Mouse (Mus musculus): ENCODE data around the gene Idua. TPM values are rescaled to one million over a fixed set of nuclear protein-coding genes. Genes with fewer than 3 reads are reported as not detected.

The Idua gene
- polyA plus RNA-seq (2014; fragmentation: Illumina TruSeq; extraction: RNeasy Lipid Tissue Mini Kit (QIAGEN cat#74804); ENCODE audit: low read depth, low replicate concordance): 1.4 TPM

DNA sequence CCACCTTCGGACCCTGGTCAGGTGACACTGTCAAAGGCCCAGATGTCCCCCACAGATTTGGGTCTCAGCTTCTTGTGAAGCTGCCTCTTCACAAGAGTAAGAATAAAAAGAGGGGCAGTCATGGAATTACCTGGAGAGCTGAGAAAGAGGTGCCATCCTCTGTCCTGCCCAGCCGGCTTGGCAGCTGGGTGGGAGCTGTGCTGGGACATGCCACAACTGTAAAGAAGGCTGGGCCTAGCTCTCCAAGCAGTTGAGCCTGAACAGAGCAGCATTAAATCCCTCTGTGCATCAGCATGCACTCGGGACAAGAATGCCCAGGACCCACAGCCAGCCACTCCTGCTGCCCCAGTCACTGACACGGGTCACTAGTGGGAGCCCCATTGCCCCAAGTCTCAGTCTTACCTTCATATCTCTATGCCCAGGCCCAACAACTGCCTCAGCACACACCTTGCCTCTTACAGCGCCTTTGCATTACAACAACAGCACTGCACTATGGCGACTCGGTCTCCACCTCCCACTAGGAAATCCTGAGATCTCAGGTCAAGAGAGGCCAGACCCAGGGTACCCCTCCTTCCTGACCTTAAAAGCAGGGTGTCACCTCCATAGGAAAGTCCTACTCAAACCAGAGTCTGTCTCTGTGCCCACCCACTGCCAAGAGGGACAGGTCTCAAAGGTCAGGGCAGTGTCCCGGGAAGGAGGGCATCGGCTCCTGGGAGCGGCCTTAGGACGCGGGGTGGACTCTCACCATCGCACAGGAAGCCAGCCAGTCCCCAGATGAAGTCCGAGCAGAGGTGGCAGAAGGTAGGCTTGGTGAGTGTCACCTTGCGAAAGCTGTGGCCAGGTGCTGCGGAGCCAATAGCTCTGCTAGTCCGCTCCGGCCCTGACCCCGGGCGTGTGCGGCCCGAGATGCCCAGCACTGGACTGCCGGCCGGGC is at the start of gene Idua:
Idua (plus strand) TSS at position 634 of the 934 bp plus-strand sequence.

DNA sequence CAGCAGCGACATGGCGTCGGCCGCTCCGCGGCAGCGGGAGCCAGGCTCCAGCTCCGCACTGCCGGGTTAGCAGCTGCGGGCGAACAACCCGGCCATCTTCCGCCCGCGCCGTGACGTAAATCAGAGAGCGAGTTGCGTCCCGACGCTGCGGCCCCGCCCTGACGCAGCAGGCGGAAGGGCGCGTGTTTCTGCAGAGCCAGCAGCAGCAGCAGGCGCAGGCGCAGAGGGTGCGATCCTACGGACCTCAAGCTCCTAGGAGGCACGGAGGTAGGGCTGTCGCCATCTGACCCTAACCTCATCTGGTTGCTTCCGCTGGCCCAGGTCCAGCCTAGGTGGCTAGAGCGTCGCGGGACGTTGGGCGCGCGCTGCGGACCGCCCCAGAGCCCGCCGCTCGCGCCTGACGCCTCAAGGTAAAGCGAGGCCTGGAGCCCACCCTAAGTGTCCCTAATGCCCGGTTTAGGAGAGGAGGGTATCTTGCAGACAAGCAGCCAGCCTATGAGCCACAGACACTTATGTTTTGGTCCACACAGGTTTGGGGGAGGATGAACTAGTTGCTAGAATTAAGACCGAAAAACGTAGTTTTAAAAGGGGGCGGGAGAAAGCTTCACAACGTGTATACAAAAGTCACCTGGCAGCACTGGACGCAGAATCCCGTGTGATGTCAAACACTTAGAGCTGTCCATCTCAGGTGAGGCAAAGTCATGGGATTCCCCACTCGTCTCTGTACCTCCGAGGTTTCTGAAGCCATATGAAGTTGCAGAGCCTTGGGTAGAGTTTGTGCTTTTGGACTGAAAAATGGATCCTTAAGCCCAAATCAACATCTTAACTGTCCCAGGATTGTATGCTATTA is 30.3 kb upstream of the Idua start, which contains the start of the genes Gak and Tmem175:
Gak (minus strand) TSS at position 122 of the 850 bp plus-strand sequence.
Tmem175 (plus strand) TSS at position 137 of the 850 bp plus-strand sequence.

DNA sequence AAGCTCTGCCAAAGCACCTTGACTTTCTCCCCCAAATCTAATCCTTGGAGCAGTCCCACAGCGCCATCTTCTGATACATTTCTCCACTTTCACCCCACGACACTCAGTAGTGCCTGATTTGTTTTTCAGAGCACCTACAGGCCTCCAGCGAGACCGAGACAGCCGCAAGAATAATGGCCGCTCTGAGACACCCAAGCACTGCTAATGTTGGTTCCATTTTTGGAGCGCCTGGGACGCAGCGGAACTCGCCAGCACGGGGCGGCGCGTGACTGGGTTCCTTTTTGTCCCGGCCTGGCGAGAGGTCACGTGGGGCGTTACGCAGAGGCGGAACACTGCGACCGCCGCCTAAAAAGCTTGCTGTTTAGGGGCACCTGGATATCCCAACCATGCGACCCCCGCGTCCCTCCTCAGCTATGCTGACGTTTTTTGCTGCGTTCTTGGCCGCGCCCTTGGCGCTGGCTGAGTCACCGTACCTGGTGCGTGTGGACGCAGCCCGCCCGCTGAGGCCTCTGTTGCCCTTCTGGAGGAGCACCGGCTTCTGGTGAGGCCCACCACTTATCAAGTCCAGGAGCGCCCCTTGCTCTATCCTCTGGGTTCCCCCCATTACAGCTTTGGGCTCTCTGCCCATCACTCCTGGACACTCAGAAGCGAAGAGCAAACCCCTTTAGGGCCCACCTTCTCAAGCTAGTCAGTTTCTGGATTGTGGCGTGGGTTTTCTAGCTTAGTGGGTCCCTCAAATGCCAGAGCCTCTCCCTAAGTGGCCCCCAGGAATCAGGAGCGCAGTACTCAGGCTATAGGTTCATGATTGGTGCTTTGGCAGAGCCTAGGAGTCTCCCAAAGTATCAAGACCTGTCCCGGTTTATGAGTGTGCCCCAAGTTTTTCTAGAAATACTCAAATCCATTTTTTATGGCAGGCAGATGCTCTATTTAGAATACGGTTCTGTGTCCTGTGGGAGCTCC is 9.1 kb downstream of the Idua start, which contains the start of gene Dgkq:
Dgkq (minus strand) TSS at position 696 of the 960 bp plus-strand sequence.

DNA sequence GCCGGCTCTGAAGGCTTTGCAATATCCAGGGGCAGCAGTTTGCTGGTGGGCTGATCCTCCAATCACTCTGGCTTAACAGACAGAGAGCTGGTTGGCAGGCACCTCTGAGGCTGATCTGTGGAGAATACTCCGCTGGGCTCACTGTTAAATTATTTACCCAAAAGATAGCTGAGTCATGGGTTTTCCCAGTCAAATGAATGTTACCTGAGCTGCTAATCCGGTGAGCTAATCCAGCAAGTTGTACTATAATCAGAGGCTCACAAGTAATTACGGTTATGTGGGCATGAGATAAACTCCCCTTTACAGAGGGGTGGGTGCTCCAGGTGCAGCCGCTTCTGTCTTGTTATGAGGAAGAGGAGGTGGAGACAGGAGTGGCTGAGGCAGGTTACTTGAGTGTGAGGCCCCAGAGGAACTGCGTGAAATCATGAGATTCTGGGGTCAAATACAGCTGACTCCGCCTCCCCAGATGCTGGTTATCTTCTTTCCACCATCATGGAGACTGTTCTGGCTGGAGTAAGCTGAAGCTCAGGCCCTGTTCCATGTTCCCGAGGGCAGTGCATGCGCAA is 15.2 kb downstream of the Idua start, which contains the start of gene Slc26a1:
Slc26a1 (minus strand) TSS at position 319 of the 566 bp plus-strand sequence.

DNA sequence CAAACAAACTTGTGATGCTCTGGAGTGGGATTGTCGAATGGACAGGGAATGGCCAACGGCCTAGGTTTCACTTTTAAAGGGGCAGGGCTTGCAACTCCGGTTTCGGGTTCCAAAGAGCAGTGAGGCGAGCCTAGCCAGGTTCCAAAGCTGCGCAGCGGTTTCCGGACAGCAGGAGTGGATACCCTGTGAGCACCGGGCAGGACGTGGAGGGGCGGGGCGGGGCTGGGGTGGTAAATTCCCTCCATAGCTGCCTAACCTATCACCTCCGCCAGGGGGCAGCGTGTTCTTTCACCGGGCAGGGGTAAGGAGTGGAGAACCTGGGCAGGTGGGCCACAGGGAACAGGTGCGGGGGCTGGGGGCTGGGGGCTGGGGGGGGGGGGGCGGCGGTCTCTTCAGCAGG is 32.1 kb downstream of the Idua start, which contains the start of gene Fgfrl1:
Fgfrl1 (plus strand) TSS at position 112 of the 400 bp plus-strand sequence.

Other genes starting within 250 kb of the Idua start
- gene Atp5k, start 225.9 kb upstream of the Idua start, polyA plus RNA-seq (2014; fragmentation: Illumina TruSeq; extraction: RNeasy Lipid Tissue Mini Kit (QIAGEN cat#74804); ENCODE audit: low read depth, low replicate concordance): 30.3 TPM
- 0.08 TPM for gene Mfsd7a, start 211.4 kb upstream of the Idua start, polyA plus RNA-seq (2014; fragmentation: Illumina TruSeq; extraction: RNeasy Lipid Tissue Mini Kit (QIAGEN cat#74804); ENCODE audit: low read depth, low replicate concordance)
- gene Pcgf3, start 199.1 kb upstream of the Idua start, polyA plus RNA-seq (2014; fragmentation: Illumina TruSeq; extraction: RNeasy Lipid Tissue Mini Kit (QIAGEN cat#74804); ENCODE audit: low read depth, low replicate concordance): 9.6 TPM
- 0.29 TPM for gene Cplx1, start 110.3 kb upstream of the Idua start, polyA plus RNA-seq (2014; fragmentation: Illumina TruSeq; extraction: RNeasy Lipid Tissue Mini Kit (QIAGEN cat#74804); ENCODE audit: low read depth, low replicate concordance)
- gene Gak, start 30.6 kb upstream of the Idua start, polyA plus RNA-seq (2014; fragmentation: Illumina TruSeq; extraction: RNeasy Lipid Tissue Mini Kit (QIAGEN cat#74804); ENCODE audit: low read depth, low replicate concordance): 26.0 TPM
- gene Tmem175, start 30.6 kb upstream of the Idua start, polyA plus RNA-seq (2014; fragmentation: Illumina TruSeq; extraction: RNeasy Lipid Tissue Mini Kit (QIAGEN cat#74804); ENCODE audit: low read depth, low replicate concordance): 43.3 TPM
- 1.6 TPM for gene Dgkq, start 9.3 kb downstream of the Idua start, polyA plus RNA-seq (2014; fragmentation: Illumina TruSeq; extraction: RNeasy Lipid Tissue Mini Kit (QIAGEN cat#74804); ENCODE audit: low read depth, low replicate concordance)
- gene Slc26a1, start 15.2 kb downstream of the Idua start, polyA plus RNA-seq (2014; fragmentation: Illumina TruSeq; extraction: RNeasy Lipid Tissue Mini Kit (QIAGEN cat#74804); ENCODE audit: low read depth, low replicate concordance): not detected
- gene Fgfrl1, start 32.1 kb downstream of the Idua start, polyA plus RNA-seq (2014; fragmentation: Illumina TruSeq; extraction: RNeasy Lipid Tissue Mini Kit (QIAGEN cat#74804); ENCODE audit: low read depth, low replicate concordance): 2.9 TPM
- 12.3 TPM for gene Rnf212, start 114.7 kb downstream of the Idua start, polyA plus RNA-seq (2014; fragmentation: Illumina TruSeq; extraction: RNeasy Lipid Tissue Mini Kit (QIAGEN cat#74804); ENCODE audit: low read depth, low replicate concordance)
- gene Tmed11, start 135.0 kb downstream of the Idua start, polyA plus RNA-seq (2014; fragmentation: Illumina TruSeq; extraction: RNeasy Lipid Tissue Mini Kit (QIAGEN cat#74804); ENCODE audit: low read depth, low replicate concordance): not detected
- gene Vmn2r8, start 148.5 kb downstream of the Idua start, polyA plus RNA-seq (2014; fragmentation: Illumina TruSeq; extraction: RNeasy Lipid Tissue Mini Kit (QIAGEN cat#74804); ENCODE audit: low read depth, low replicate concordance): not detected
- gene Vmn2r9, start 192.3 kb downstream of the Idua start, polyA plus RNA-seq (2014; fragmentation: Illumina TruSeq; extraction: RNeasy Lipid Tissue Mini Kit (QIAGEN cat#74804); ENCODE audit: low read depth, low replicate concordance): not detected